Mouse (Mus musculus) cerebellum, adult 2 months (tissue): Measurements from ENCODE around the gene Arhgef33. TPM values are rescaled to one million over a fixed set of nuclear protein-coding genes. Genes with fewer than 3 reads are reported as not detected.
A peak's percentile ranks its signal among the peaks of the same experiment; 100 is the strongest.

Source experiments
- DNase-seq, 2 experiments: peaks; one replicate each; pipeline ENCODE4 v3.0.0; 2021
- H3K27ac ChIP-seq: fragments of 200-500 bp; 2 replicates; pipeline ENCODE4 v1.5.1; 2012; ENCODE audit warnings: low read length, control low read depth, inconsistent platforms; ENCODE audit not compliant: insufficient read depth
- H3K27me3 ChIP-seq: fragments of 200-500 bp; 2 replicates; pipeline ENCODE4 v1.6.1; 2012; ENCODE audit warnings: inconsistent platforms, mild to moderate bottlenecking, low read length, moderate library complexity; ENCODE audit not compliant: control insufficient read depth, insufficient read depth
- H3K4me1 ChIP-seq: fragments of 200-500 bp; 2 replicates; pipeline ENCODE4 v1.6.1; 2011; ENCODE audit warnings: low read length; ENCODE audit not compliant: control insufficient read depth, insufficient read depth
- H3K4me3 ChIP-seq: fragments of 200-500 bp; replicated peaks from 2 replicates; pipeline ENCODE3; 2011; ENCODE audit warnings: mild to moderate bottlenecking, low read depth, low read length, control low read depth; ENCODE audit not compliant: insufficient read depth
- CTCF ChIP-seq: fragments of 200-500 bp; IDR thresholded peaks from 2 replicates; pipeline ENCODE4 v1.5.1; 2011; ENCODE audit warnings: low read depth, mild to moderate bottlenecking, control low read depth, low read length, moderate library complexity, borderline replicate concordance; ENCODE audit not compliant: insufficient read depth
- POLR2A ChIP-seq: fragments of 200-500 bp; IDR thresholded peaks from 2 replicates; pipeline ENCODE4 v1.6.1; 2011; ENCODE audit warnings: low read length, control low read depth, borderline replicate concordance; ENCODE audit not compliant: insufficient read depth
- WGBS: fragments of 180-500 bp; shearing (Covaris S2); methylation state at CpG from one replicate; pipeline ENCODE4 v1.1.7; 2018; 5-methylcytosine and 5-hydroxymethylcytosine counted together
- polyA plus RNA-seq: library from polyadenylated mRNA; depleted of rRNA; stranded (reverse); fragments of >200 nt; gene quantifications from 2 replicates; pipeline ENCODE4 v1.2.3, GENCODE M21; 2012

Gene Arhgef33
- polyA plus RNA-seq, 1 experiment = 173 TPM

- WGBS = 80% methylated on average over 4 of the region's 4 CpGs
- H3K4me3 ChIP-seq = no peak overlapping the region
- TF ChIP-seq POLR2A (no peak), CTCF (no peak)
- no peaks in the 10 kb centered on the region for H3K27me3 ChIP-seq
- no peak overlapping the region for H3K27ac ChIP-seq
- no peak for DNase-seq
- H3K4me1 ChIP-seq = no peaks in the 10 kb centered on the region
Measured at GRCm38 (mm10) chr17:80323015-80323414, 15.8 kb downstream of the Arhgef33 start.

GRCm38 (mm10) chr17:80323658-80324057 is 16.5 kb downstream of the Arhgef33 start:
- no peak overlapping the region for H3K27ac ChIP-seq
- TF ChIP-seq CTCF (no peak), POLR2A (no peak)
- H3K4me1 ChIP-seq = no peaks in the 10 kb centered on the region
- no peaks in the 10 kb centered on the region for H3K27me3 ChIP-seq
- no peak overlapping the region for H3K4me3 ChIP-seq
- 69% methylated on average over 8 of the region's 8 CpGs for WGBS
- DNase-seq = no peak

- no peak overlapping the region for H3K4me3 ChIP-seq
- H3K4me1 ChIP-seq = no peaks in the 10 kb centered on the region
- TF ChIP-seq CTCF (no peak), POLR2A (no peak)
- no peak overlapping the region for H3K27ac ChIP-seq
- H3K27me3 ChIP-seq = no peaks in the 10 kb centered on the region
- 80% methylated on average over 7 of the region's 7 CpGs for WGBS
- no peak for DNase-seq
Measured at GRCm38 (mm10) chr17:80324521-80324920, 17.3 kb downstream of the Arhgef33 start.

GRCm38 (mm10) chr17:80325456-80325855 is 18.2 kb downstream of the Arhgef33 start:
- no peak overlapping the region for H3K27ac ChIP-seq
- 84% methylated on average over 5 of the region's 5 CpGs for WGBS
- DNase-seq = no peak

GRCm38 (mm10) chr17:80326431-80326830 is 19.2 kb downstream of the Arhgef33 start:
- 77% methylated on average over 3 of the region's 3 CpGs for WGBS
- Histone ChIP-seq H3K4me3 (no peak overlapping the region), H3K27ac (no peak overlapping the region), H3K27me3 (no peaks in the 10 kb centered on the region), H3K4me1 (no peaks in the 10 kb centered on the region)
- DNase-seq = no peak
- TF ChIP-seq POLR2A = no peak
- no peak for TF ChIP-seq CTCF

More at GRCm38 (mm10) chr17:80325456-80325855, 18.2 kb downstream of the Arhgef33 start:
- H3K4me3 ChIP-seq = no peak overlapping the region
- TF ChIP-seq POLR2A = no peak
- no peak for TF ChIP-seq CTCF
- H3K27me3 ChIP-seq = no peaks in the 10 kb centered on the region
- no peaks in the 10 kb centered on the region for H3K4me1 ChIP-seq

- Histone ChIP-seq H3K27me3 (no peaks in the 10 kb centered on the region), H3K4me1 (no peaks in the 10 kb centered on the region), H3K4me3 (no peak overlapping the region), H3K27ac (no peak overlapping the region)
- TF ChIP-seq CTCF (peak; percentile 8; the same call in 1 of the 2 replicates), POLR2A (no peak)
- DNase-seq = no peak
- WGBS = 65% methylated on average over 2 of the region's 2 CpGs
Measured at GRCm38 (mm10) chr17:80332386-80332785, 25.2 kb downstream of the Arhgef33 start.

- Histone ChIP-seq H3K4me1 (no peaks in the 10 kb centered on the region), H3K27ac (no peak overlapping the region), H3K4me3 (no peak overlapping the region), H3K27me3 (no peaks in the 10 kb centered on the region)
- WGBS = 82% methylated on average over 4 of the region's 4 CpGs
- TF ChIP-seq POLR2A = no peak
- TF ChIP-seq CTCF = no peak
- DNase-seq = no peak
Measured at GRCm38 (mm10) chr17:80345277-80345676, 38.1 kb downstream of the Arhgef33 start.

GRCm38 (mm10) chr17:80346591-80347125 is 39.5 kb downstream of the Arhgef33 start:
- no peak for DNase-seq
- 26% methylated on average over 11 of the region's 11 CpGs for WGBS
- TF ChIP-seq CTCF (no peak), POLR2A (no peak)
- no peaks in the 10 kb centered on the region for H3K27me3 ChIP-seq
- no peak overlapping the region for H3K27ac ChIP-seq
- no peaks in the 10 kb centered on the region for H3K4me1 ChIP-seq
- no peak overlapping the region for H3K4me3 ChIP-seq

- Histone ChIP-seq H3K4me1 (no peaks in the 10 kb centered on the region), H3K27ac (no peak overlapping the region), H3K27me3 (no peaks in the 10 kb centered on the region), H3K4me3 (no peak overlapping the region)
- DNase-seq = no peak
- WGBS = 43% methylated on average over 6 of the region's 6 CpGs
- TF ChIP-seq POLR2A (no peak), CTCF (no peak)
Measured at GRCm38 (mm10) chr17:80347234-80347633, 40.0 kb downstream of the Arhgef33 start.
